Mouse (Mus musculus) spleen, adult 10 weeks (tissue): Measurements from ENCODE around the gene Rhox2a. TPM values are rescaled to one million over a fixed set of nuclear protein-coding genes. Genes with fewer than 3 reads are reported as not detected.

Source experiments
- polyA plus RNA-seq: library from polyadenylated mRNA; stranded (reverse); fragments of 350-450 nt; fragmentation: Illumina TruSeq; extraction: RNeasy Lipid Tissue Mini Kit (QIAGEN cat#74804); gene quantifications from one replicate; pipeline ENCODE4 v1.2.3, GENCODE M21; 2015; ENCODE audit warnings: low replicate concordance; ENCODE audit not compliant: insufficient read depth

The Rhox2a gene
- polyA plus RNA-seq, result not detected

GRCm38 (mm10) chrX:37244676-37245075 lies at the start of gene Rhox2a:
Gene Rhox2a, plus strand, starts transcription at chrX:37244976.

GRCm38 (mm10) chrX:37210941-37211340 lies 33.8 kb upstream of the Rhox2a start, which contains the start of gene Gm9:
Gene Gm9, minus strand, starts transcription at chrX:37211041.

GRCm38 (mm10) chrX:37222158-37222557 lies 22.6 kb upstream of the Rhox2a start, which contains the start of gene Rhox1:
Gene Rhox1, minus strand, starts transcription at chrX:37222258.

GRCm38 (mm10) chrX:37249619-37250018 lies 4.8 kb downstream of the Rhox2a start, which contains the start of gene Rhox3a:
Gene Rhox3a, plus strand, starts transcription at chrX:37249919.

GRCm38 (mm10) chrX:37265038-37265437 lies 20.3 kb downstream of the Rhox2a start, which contains the start of gene Rhox4a:
Gene Rhox4a, plus strand, starts transcription at chrX:37265338.

Other genes starting within 250 kb of the Rhox2a start
- not detected for gene Sowahd, start 196.1 kb upstream of the Rhox2a start, polyA plus RNA-seq
- 2,551 TPM for gene Rpl39, start 159.6 kb upstream of the Rhox2a start, polyA plus RNA-seq
- 70.0 TPM for gene Upf3b, start 134.7 kb upstream of the Rhox2a start, polyA plus RNA-seq
- 16.9 TPM for gene Nkap, start 118.2 kb upstream of the Rhox2a start, polyA plus RNA-seq
- not detected for gene Akap14, start 76.1 kb upstream of the Rhox2a start, polyA plus RNA-seq
- 138 TPM for gene Ndufa1, start 53.8 kb upstream of the Rhox2a start, polyA plus RNA-seq
- gene Rnf113a1, start 53.7 kb upstream of the Rhox2a start, polyA plus RNA-seq, result 4.0 TPM
- gene Gm9, start 33.9 kb upstream of the Rhox2a start, polyA plus RNA-seq, result not detected
- gene Rhox1, start 22.7 kb upstream of the Rhox2a start, polyA plus RNA-seq, result not detected
- gene Rhox3a, start 4.9 kb downstream of the Rhox2a start, polyA plus RNA-seq, result not detected
- not detected for gene Rhox4a, start 20.4 kb downstream of the Rhox2a start, polyA plus RNA-seq
- gene Rhox3a2, start 135.1 kb downstream of the Rhox2a start, polyA plus RNA-seq, result not detected
- not detected for gene Rhox4a2, start 145.9 kb downstream of the Rhox2a start, polyA plus RNA-seq
- gene Rhox2b, start 167.1 kb downstream of the Rhox2a start, polyA plus RNA-seq, result not detected
- gene Rhox4b, start 187.5 kb downstream of the Rhox2a start, polyA plus RNA-seq, result not detected
- gene Rhox2c, start 208.7 kb downstream of the Rhox2a start, polyA plus RNA-seq, result not detected
- gene Rhox3c, start 213.6 kb downstream of the Rhox2a start, polyA plus RNA-seq, result not detected
- gene Rhox4c, start 235.4 kb downstream of the Rhox2a start, polyA plus RNA-seq, result not detected
- not detected for gene Rhox2d, start 248.5 kb downstream of the Rhox2a start, polyA plus RNA-seq